Mouse (Mus musculus) testis, postnatal 14 days (tissue): ENCODE measurements around the gene Galnt18.

ENCODE experiments used
- DNase-seq: peaks from one replicate; pipeline ENCODE4 v3.0.0; 2021; ENCODE audit warnings: low spot score

Galnt18 gene

GRCm38 (mm10) chr7:111636503-111636902 lies 143.3 kb downstream of the Galnt18 start:
- no peak for DNase-seq

GRCm38 (mm10) chr7:111631265-111631664 lies 148.5 kb downstream of the Galnt18 start:
- DNase-seq = no peak

- DNase-seq = no peak
Observed at GRCm38 (mm10) chr7:111626232-111626631, 153.5 kb downstream of the Galnt18 start.

- DNase-seq = no peak
Observed at GRCm38 (mm10) chr7:111625736-111626135, 154.0 kb downstream of the Galnt18 start.

DNA sequence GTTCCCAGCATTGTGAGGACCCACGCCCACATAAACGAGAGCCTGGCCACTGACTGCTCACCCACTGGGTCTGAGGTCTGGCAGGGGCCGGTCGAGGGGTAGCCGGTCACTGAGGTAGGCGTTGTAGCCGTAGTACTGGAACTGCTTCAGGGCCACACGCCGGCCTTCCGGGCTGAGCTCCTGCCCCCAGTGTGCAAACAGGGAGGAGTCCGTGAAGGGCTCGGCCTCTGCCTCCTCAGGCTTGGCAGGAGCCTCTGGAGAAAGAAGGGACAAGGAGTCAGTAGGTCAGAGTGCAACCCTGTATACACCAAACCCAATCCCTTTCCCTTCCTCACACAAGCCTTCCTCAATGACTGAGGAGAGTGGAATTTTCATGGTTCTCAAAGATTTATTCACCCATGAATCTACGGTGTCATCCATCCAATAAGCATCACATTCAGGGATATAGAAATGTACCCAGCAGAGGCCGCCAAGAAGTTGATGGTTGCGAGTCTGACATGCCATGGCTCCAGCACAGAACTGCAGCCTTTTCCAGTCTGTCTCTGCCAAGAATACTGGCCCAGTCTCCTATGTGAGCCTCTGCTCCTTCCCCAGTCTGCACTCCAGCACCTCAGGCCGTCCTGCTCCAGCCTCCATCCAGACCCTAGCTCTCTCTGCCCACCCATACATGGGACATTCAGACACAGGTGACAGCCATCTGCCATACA lies 163.4 kb downstream of the Galnt18 start:
- no peak for DNase-seq

DNA sequence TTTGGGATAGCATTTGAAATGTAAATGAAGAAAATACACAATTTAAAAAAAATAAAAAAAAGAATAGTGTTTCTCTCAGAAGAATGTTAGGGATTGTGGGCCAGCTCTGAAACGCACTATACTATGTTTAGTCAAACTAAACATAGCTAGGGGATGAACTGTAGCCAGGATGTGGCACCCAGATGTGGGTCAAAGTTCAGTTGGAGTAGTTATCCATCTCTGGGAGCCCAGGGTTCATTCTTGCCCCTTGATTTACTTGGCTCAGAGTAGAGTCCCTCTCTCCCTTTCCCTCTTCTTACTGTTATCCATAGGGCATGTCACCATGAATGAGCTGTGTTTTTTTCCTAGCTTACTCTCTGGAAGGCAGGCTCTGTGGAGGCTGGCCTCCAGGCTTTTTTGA lies 165.3 kb downstream of the Galnt18 start:
- DNase-seq = no peak

DNA sequence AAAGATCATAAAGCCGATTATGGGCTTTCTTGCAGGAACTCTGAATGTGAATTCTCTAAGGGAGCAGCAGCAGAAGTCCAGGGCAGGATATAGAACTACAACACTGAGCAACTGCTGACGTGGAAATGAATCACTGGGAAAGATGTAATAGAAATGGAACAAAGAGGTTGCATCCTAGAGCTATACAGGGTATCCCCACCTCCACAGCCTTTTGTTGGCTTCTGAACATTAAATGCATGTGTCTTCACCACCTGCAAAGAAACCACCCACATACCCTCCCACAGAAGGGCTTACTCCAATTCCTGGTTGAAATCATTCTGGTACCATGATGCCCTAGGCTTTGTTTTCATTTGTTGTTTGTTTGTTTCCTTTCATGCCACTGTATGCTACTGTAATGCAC lies 172.3 kb downstream of the Galnt18 start:
- DNase-seq = no peak

DNA sequence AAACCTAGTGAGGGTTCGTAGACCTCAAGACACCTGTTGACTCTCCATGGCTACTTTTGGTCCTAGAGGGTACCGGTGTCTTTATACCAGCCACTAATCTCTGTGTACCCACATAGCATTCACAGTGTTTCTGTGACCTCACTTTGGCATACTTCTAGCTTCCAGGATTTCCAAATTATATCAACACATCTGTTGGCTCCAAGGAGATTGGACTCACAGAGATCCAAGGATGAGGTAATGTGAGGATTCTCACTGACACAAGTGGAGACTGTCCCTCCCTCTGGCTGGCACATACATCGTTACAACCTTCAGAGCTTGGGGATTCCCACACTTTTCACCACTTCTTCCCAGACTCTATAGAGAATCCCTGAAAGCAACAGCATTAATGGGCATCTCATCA lies 173.7 kb downstream of the Galnt18 start:
- DNase-seq = no peak

GRCm38 (mm10) chr7:111605663-111606062 lies 174.1 kb downstream of the Galnt18 start:
- DNase-seq = no peak

GRCm38 (mm10) chr7:111604578-111605208 lies 175.1 kb downstream of the Galnt18 start:
- no peak for DNase-seq

DNA sequence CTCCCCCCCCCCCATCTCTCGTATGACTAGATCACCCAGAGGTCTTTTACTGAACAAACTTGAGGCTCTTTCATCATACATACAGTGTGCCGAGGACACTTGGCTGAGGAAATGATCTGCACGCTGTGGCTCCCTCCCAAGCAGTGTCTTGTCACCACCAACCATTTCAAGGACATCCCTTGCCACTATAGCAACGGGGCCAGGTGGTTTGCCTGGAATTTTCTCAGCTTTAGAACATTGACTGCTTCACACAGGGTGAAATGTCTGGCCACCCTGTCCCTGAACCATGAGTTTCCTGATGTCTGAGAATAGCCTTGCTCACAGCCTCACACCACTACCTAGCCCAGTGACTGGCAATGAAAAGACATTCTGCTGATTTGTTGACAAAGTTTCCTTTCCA lies 176.6 kb downstream of the Galnt18 start:
- no peak for DNase-seq

- no peak for DNase-seq
Observed at GRCm38 (mm10) chr7:111601339-111602067, 178.3 kb downstream of the Galnt18 start.

DNA sequence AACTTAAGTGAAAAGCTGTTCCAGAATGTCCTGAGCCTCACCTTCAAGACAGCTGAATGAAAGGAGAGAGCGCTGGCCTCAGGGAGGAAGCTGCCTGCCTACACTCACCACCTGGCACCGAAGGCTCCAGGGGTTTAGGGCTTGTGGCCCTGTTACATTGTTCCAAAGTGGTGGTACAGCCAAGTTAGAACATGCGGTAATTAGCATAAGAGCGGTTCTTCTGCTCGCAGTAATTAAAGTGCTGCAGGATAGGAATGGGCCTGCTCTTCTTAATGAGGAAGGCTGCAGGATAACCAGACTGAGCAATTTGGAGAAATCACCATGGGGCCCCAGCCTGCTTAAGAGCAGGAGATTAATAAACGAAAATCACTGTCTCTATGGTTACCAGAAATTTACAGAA lies 179.0 kb downstream of the Galnt18 start:
- peak; percentile 56 for DNase-seq

GRCm38 (mm10) chr7:111593680-111594079 lies 186.1 kb downstream of the Galnt18 start:
- DNase-seq = no peak

DNA sequence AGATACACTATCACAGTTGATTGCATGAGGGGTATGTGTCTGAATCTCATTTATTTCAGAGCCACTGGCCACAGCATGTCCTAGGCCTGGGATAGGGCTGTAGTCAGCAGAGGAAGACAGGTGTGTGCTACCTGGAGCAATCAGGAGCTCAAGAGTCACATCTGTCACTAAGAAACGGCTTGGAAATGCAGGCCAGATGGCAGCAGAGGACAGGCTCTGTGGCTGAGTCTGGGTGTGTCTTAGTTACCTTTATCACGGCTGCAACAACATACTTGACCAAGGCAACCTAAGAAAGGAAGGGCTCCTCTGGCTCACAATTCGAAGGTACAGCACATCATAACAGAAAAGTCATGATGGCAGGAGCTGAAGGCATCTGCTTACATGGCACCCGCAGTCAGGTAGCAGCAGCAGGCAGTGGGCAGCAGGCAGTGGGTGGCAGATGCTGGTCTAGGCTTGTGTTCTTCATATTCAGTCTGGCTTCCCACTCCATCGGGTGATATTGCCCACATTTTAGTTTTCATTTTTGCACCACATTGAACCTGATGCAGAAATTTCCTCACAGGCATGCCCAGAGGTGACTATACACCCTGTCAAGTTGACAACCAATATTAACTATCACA lies 190.2 kb downstream of the Galnt18 start:
- no peak for DNase-seq

- DNase-seq = no peak
Observed at GRCm38 (mm10) chr7:111588291-111588781, 191.4 kb downstream of the Galnt18 start.

DNA sequence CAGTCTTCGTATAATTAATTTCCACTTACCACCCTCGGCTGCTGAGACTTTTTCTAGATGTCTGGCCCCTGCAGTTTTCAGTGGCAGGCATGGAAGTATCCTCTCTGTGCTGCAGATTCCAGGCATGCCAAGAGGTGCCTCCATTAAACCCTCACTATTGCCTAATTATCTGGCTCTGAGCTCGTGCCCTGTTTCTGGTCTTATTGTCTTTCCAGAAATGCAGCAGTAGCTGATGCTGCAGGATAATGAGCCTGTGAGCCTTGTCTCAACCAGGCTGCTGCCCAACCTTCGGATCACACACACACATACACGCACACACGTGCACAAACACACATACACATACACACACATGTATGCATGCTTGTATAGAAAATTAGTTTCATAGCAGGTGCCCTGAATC lies 199.2 kb downstream of the Galnt18 start:
- DNase-seq = no peak

GRCm38 (mm10) chr7:111575096-111575495 lies 204.7 kb downstream of the Galnt18 start:
- no peak for DNase-seq

DNA sequence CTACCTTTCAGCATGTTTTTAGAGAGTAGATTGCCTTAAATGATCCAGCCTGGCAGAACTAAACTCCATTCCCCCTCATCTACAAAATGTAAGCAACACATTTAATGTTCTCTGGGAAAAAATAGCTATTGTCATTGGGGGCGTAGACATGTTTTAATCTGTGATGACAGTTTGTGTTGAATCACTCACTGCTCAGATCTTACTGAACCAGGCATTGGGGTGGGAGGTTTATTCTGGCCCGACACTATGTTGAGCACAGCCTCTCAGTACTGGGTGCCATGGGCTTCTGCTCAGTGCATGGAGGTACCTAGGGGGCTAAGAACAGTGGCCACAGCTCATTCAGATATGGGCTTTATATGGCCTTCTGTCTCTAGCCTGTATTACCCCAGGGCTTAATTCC lies 207.4 kb downstream of the Galnt18 start:
- DNase-seq = no peak

DNA sequence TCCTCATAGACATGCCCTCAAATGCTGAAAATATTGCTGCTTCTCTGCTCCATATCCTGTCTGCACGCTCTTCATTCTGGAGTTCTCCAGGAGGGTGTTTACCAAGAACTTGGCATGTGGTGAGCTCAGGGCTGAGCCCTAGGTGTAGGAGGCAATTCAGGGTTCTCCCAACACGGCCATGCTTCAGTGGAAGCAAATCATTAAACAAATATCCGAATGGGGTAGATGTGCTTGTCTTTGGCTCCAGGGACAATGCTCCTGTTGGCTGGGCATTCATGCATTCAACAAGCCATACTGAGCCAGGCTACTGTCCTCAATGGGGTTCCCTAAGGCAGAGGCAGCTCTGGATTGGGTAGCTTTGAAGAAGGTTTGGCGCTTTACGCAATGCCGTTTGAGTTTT lies 212.9 kb downstream of the Galnt18 start:
- DNase-seq = no peak

DNA sequence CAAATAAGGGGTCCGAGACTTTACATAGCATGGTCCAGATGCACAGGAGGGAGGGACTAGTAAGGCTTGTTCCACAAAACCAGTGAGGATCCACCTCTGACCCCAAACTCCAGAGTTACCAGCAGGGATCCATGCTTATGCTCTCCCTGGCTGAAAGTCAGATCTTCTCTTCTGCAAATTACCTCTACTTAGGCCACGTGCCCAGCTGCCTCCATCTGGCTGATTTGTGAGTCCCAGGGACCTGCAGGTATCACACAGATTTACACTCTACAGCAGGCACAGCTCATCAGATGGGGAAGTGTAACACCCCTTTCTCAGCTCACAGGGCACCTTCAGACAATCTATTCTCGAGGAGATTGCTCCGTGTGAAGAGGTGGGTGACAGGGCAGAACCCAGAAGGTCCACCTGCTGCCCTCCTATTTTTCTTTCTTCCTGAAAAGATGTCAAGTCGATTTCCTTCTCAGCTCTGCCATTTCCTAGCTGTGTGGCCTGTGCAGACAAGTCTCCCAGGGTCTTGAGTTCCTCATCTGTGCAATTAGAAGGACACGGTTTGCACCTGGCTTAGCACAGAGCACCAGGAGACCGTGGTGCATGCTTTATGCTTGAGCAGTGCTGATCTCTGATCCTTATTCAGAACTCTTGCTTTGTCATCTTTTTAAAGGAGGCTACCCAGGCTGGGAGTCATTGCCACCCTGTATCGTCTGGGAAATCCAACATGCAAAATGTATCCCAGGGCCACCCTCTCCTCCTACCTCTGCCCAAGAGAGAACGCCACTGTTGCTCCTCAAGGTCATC lies 216.3 kb downstream of the Galnt18 start:
- DNase-seq = no peak

GRCm38 (mm10) chr7:111560097-111560496 lies 219.7 kb downstream of the Galnt18 start:
- DNase-seq = peak; percentile 25
